Mouse (Mus musculus) heart, postnatal 0 days (tissue): ENCODE measurements around the gene Sertad3. TPM values are rescaled to one million over a fixed set of nuclear protein-coding genes. Genes with fewer than 3 reads are reported as not detected.

ENCODE experiments used
- ATAC-seq: fragments of 200-750 bp; cut with Nextera tagmentation; 2 replicates; pipeline ENCODE4 v1.8.0; 2017; ENCODE audit warnings: low read depth, moderate number of reproducible peaks, moderate library complexity; ENCODE audit not compliant: insufficient read depth
- DNase-seq: peaks from one replicate; pipeline ENCODE4 v3.0.0-alpha.2; 2016; ENCODE audit warnings: low spot score
- H3K27ac ChIP-seq: fragments of 300-500 bp; sonication (generic); 2 replicates; pipeline ENCODE4 v1.5.1; 2014; ENCODE audit warnings: low read depth, mild to moderate bottlenecking
- H3K27me3 ChIP-seq: fragments of 300-500 bp; sonication (generic); 2 replicates; pipeline ENCODE4 v1.6.1; 2014; ENCODE audit warnings: low read length, mixed read lengths; ENCODE audit not compliant: control insufficient read depth, insufficient read depth
- H3K36me3 ChIP-seq: fragments of 300-500 bp; sonication (generic); replicated peaks from 2 replicates; pipeline ENCODE4 v1.6.1; 2014; ENCODE audit warnings: low read length, mixed read lengths; ENCODE audit not compliant: control insufficient read depth, insufficient read depth
- H3K4me1 ChIP-seq: fragments of 300-500 bp; sonication (generic); 2 replicates; pipeline ENCODE4 v1.6.1; 2014; ENCODE audit warnings: antibody characterized with exemption; ENCODE audit not compliant: control insufficient read depth, insufficient read depth
- H3K4me2 ChIP-seq: fragments of 300-500 bp; sonication (generic); 2 replicates; pipeline ENCODE4 v1.6.1; 2014; ENCODE audit warnings: low read depth, mild to moderate bottlenecking, low read length, moderate library complexity
- H3K4me3 ChIP-seq: fragments of 300-500 bp; sonication (generic); 2 replicates; pipeline ENCODE4 v1.5.1; 2014; ENCODE audit warnings: low read depth, low read length
- H3K9ac ChIP-seq: fragments of 300-500 bp; sonication (generic); replicated peaks from 2 replicates; pipeline ENCODE4 v1.6.1; 2014; ENCODE audit warnings: low read depth, low read length, mixed read lengths
- H3K9me3 ChIP-seq: fragments of 300-500 bp; sonication (generic); replicated peaks from 2 replicates; pipeline ENCODE4 v1.6.1; 2016; ENCODE audit warnings: low read length; ENCODE audit not compliant: control insufficient read depth
- CTCF ChIP-seq: IDR thresholded peaks from 2 replicates; pipeline ENCODE4 v1.5.1; 2016; ENCODE audit warnings: antibody characterized with exemption, control low read depth, low read depth
- EP300 ChIP-seq: IDR thresholded peaks from 2 replicates; pipeline ENCODE4 v1.6.1; 2016; ENCODE audit warnings: antibody characterized with exemption, low read depth
- WGBS: fragments of 180-500 bp; shearing (Covaris S2); extraction: QIAGEN DNeasy Blood & Tissue Kit; methylation state at CpG from one replicate; pipeline ENCODE4 v1.1.7; 2014; 5-methylcytosine and 5-hydroxymethylcytosine counted together
- polyA plus RNA-seq: library from polyadenylated mRNA; unstranded; fragments of >200 nt; fragmentation: Nextera tagmentation; extraction: Ambion mirVana; gene quantifications from 2 replicates; pipeline ENCODE4 v1.2.1, GENCODE M21; 2015
- total RNA-seq: library from RNA; depleted of rRNA; stranded (reverse); fragments of >200 nt; gene quantifications from 2 replicates; pipeline ENCODE4 v1.2.3, GENCODE M21; 2014; ENCODE audit warnings: low replicate concordance

Sertad3 gene
- total and polyA plus RNA-seq, 2 experiments from 2014 or later = 11.4 to 16.9 TPM

GRCm38 (mm10) chr7:27489270-27489869 lies 15.8 kb downstream of the Sertad3 start:
- no peaks in the 10 kb centered on the region for H3K9me3 ChIP-seq
- H3K27me3 ChIP-seq = no peaks in the 10 kb centered on the region
- TF ChIP-seq EP300 (no peak), CTCF (no peak)
- no peak overlapping the region for H3K4me2 ChIP-seq
- ATAC-seq = no peak
- DNase-seq = no peak
- H3K36me3 ChIP-seq = peaks cover 11% of the 10 kb centered on the region; the same call in 1 of the 2 replicates
- peaks cover 19% of the 10 kb centered on the region for H3K4me1 ChIP-seq
- peak overlapping the region; percentile 23; the same call in 1 of the 2 replicates for H3K9ac ChIP-seq
- peak overlapping the region; percentile 95 for H3K27ac ChIP-seq
- WGBS = 88% methylated on average over 25 of the region's 25 CpGs
- no peak overlapping the region for H3K4me3 ChIP-seq

- Histone ChIP-seq H3K4me1 (peaks cover 19% of the 10 kb centered on the region), H3K9ac (peak overlapping the region; percentile 23), H3K27ac (peak overlapping the region; percentile 95), H3K27me3 (no peaks in the 10 kb centered on the region), H3K4me2 (peak overlapping the region; percentile 56), H3K36me3 (peaks cover 11% of the 10 kb centered on the region; the same call in 1 of the 2 replicates), H3K9me3 (no peaks in the 10 kb centered on the region), H3K4me3 (peak overlapping the region; percentile 35)
- TF ChIP-seq EP300 = no peak; the same call in 1 of the 2 replicates
- no peak for TF ChIP-seq CTCF
- no peak for ATAC-seq
- no peak for DNase-seq
- WGBS = 12% methylated on average over 4 of the region's 4 CpGs
Observed at GRCm38 (mm10) chr7:27490227-27490542, 16.6 kb downstream of the Sertad3 start.

GRCm38 (mm10) chr7:27490543-27491329 lies 17.2 kb downstream of the Sertad3 start:
- DNase-seq (peak; percentile 96), ATAC-seq (peak; percentile 77)
- peak overlapping the region; percentile 35 for H3K4me3 ChIP-seq
- peak overlapping the region; percentile 23 for H3K9ac ChIP-seq
- no peaks in the 10 kb centered on the region for H3K27me3 ChIP-seq
- TF ChIP-seq EP300 (peak; percentile 88), CTCF (peak; percentile 55)
- H3K4me2 ChIP-seq = peak overlapping the region; percentile 56
- peaks cover 11% of the 10 kb centered on the region; the same call in 1 of the 2 replicates for H3K36me3 ChIP-seq
- H3K9me3 ChIP-seq = no peaks in the 10 kb centered on the region
- peaks cover 16% of the 10 kb centered on the region for H3K4me1 ChIP-seq
- peak overlapping the region; percentile 95 for H3K27ac ChIP-seq
- under 1% methylated on average over 25 of the region's 33 CpGs for WGBS

- Histone ChIP-seq H3K27me3 (no peaks in the 10 kb centered on the region), H3K4me3 (no peak overlapping the region), H3K9me3 (no peaks in the 10 kb centered on the region), H3K36me3 (peaks cover 11% of the 10 kb centered on the region; the same call in 1 of the 2 replicates), H3K27ac (peak overlapping the region; percentile 95), H3K9ac (no peak overlapping the region), H3K4me2 (no peak overlapping the region), H3K4me1 (peaks cover 15% of the 10 kb centered on the region)
- ATAC-seq (no peak), DNase-seq (peak; percentile 60)
- TF ChIP-seq EP300 (no peak), CTCF (no peak)
- 37% methylated on average over 7 of the region's 7 CpGs for WGBS
Observed at GRCm38 (mm10) chr7:27491856-27492255, 18.3 kb downstream of the Sertad3 start.

GRCm38 (mm10) chr7:27493022-27493421 lies 19.5 kb downstream of the Sertad3 start:
- Histone ChIP-seq H3K4me1 (peaks cover 15% of the 10 kb centered on the region), H3K4me3 (no peak overlapping the region), H3K9ac (no peak overlapping the region), H3K36me3 (peaks cover 11% of the 10 kb centered on the region; the same call in 1 of the 2 replicates), H3K4me2 (no peak overlapping the region), H3K9me3 (no peaks in the 10 kb centered on the region), H3K27me3 (no peaks in the 10 kb centered on the region), H3K27ac (0 out of 2 replicates have a peak overlapping the region, but pooled peaks have one; percentile 95)
- ATAC-seq = no peak
- TF ChIP-seq EP300 (no peak), CTCF (no peak)
- no peak for DNase-seq
- WGBS = 51% methylated on average over 3 of the region's 3 CpGs
